Mouse (Mus musculus) kidney, embryonic 15.5 days (tissue): ENCODE measurements around the gene Unc5a. TPM values are rescaled to one million over a fixed set of nuclear protein-coding genes. Genes with fewer than 3 reads are reported as not detected.

Experiments used
- ATAC-seq: fragments of 200-750 bp; cut with Nextera tagmentation; replicated peaks from 2 replicates; pipeline ENCODE4 v1.8.0; 2017; ENCODE audit warnings: moderate TSS enrichment; ENCODE audit not compliant: low FRiP score
- H3K27ac ChIP-seq: fragments of 300-500 bp; sonication (generic); 2 replicates; pipeline ENCODE4 v1.5.1; 2015; ENCODE audit warnings: mild to moderate bottlenecking, inconsistent platforms
- H3K27me3 ChIP-seq: fragments of 300-500 bp; sonication (generic); 2 replicates; pipeline ENCODE4 v1.6.1; 2015; ENCODE audit warnings: inconsistent platforms
- H3K36me3 ChIP-seq: fragments of 300-500 bp; sonication (generic); 2 replicates; pipeline ENCODE4 v1.6.1; 2015; ENCODE audit warnings: inconsistent platforms
- H3K4me1 ChIP-seq: fragments of 300-500 bp; sonication (generic); 2 replicates; pipeline ENCODE4 v1.6.1; 2015; ENCODE audit warnings: inconsistent platforms
- H3K4me2 ChIP-seq: fragments of 300-500 bp; sonication (generic); 2 replicates; pipeline ENCODE4 v1.6.1; 2015; ENCODE audit warnings: moderate library complexity, mild to moderate bottlenecking, inconsistent platforms
- H3K4me3 ChIP-seq: fragments of 300-500 bp; sonication (generic); replicated peaks from 2 replicates; pipeline ENCODE4 v1.5.1; 2015; ENCODE audit warnings: mild to moderate bottlenecking, inconsistent platforms
- H3K9ac ChIP-seq: fragments of 300-500 bp; sonication (generic); 2 replicates; pipeline ENCODE4 v1.6.1; 2015; ENCODE audit warnings: mild to moderate bottlenecking, inconsistent platforms
- H3K9me3 ChIP-seq: fragments of 300-500 bp; sonication (generic); replicated peaks from 2 replicates; pipeline ENCODE4 v1.6.1; 2016; ENCODE audit warnings: inconsistent platforms
- WGBS: fragments of 180-500 bp; shearing (Covaris S2); methylation state at CpG from one replicate; pipeline ENCODE4 v1.1.7; 2015; ENCODE audit warnings: mixed read lengths; 5-methylcytosine and 5-hydroxymethylcytosine counted together
- polyA plus RNA-seq: library from polyadenylated mRNA; unstranded; fragments of >200 nt; fragmentation: Nextera tagmentation; extraction: Ambion mirVana; gene quantifications from 2 replicates; pipeline ENCODE4 v1.2.1, GENCODE M21; 2015

Gene Unc5a
- polyA plus RNA-seq, 1 experiment from 2014 or later: 2.7 TPM

- peaks cover 43% of the 10 kb centered on the region for H3K27me3 ChIP-seq
- 57% methylated on average over 2 of the region's 2 CpGs for WGBS
- H3K27ac ChIP-seq: no peak overlapping the region
Measured at GRCm38 (mm10) chr13:54983614-54984013, 34.4 kb downstream of the Unc5a start.

GRCm38 (mm10) chr13:54987405-54987804, 38.2 kb downstream of the Unc5a start:
- Histone ChIP-seq H3K4me1 (peaks cover 21% of the 10 kb centered on the region), H3K4me2 (no peak overlapping the region), H3K9me3 (no peaks in the 10 kb centered on the region), H3K36me3 (no peaks in the 10 kb centered on the region), H3K4me3 (no peak overlapping the region), H3K9ac (no peak overlapping the region), H3K27me3 (peaks cover 25% of the 10 kb centered on the region), H3K27ac (peak overlapping the region; percentile 49; the same call in 1 of the 2 replicates)
- no peak for ATAC-seq
- WGBS: 44% methylated on average over 9 of the region's 9 CpGs

More at GRCm38 (mm10) chr13:54983614-54984013, 34.4 kb downstream of the Unc5a start:
- peaks cover 16% of the 10 kb centered on the region for H3K4me1 ChIP-seq
- H3K4me2 ChIP-seq: no peak overlapping the region
- H3K9ac ChIP-seq: no peak overlapping the region
- no peak overlapping the region for H3K4me3 ChIP-seq
- no peaks in the 10 kb centered on the region for H3K36me3 ChIP-seq
- no peak for ATAC-seq
- H3K9me3 ChIP-seq: no peaks in the 10 kb centered on the region

GRCm38 (mm10) chr13:54988181-54988760, 39.1 kb downstream of the Unc5a start:
- no peak overlapping the region for H3K4me3 ChIP-seq
- H3K27me3 ChIP-seq: peaks cover 23% of the 10 kb centered on the region
- H3K9me3 ChIP-seq: no peaks in the 10 kb centered on the region
- H3K4me1 ChIP-seq: peaks cover 21% of the 10 kb centered on the region
- ATAC-seq: no peak
- 0 out of 2 replicates have a peak overlapping the region, but pooled peaks have one; percentile 1 for H3K27ac ChIP-seq
- 57% methylated on average over 7 of the region's 7 CpGs for WGBS
- no peaks in the 10 kb centered on the region for H3K36me3 ChIP-seq
- H3K4me2 ChIP-seq: no peak overlapping the region
- no peak overlapping the region for H3K9ac ChIP-seq

DNA sequence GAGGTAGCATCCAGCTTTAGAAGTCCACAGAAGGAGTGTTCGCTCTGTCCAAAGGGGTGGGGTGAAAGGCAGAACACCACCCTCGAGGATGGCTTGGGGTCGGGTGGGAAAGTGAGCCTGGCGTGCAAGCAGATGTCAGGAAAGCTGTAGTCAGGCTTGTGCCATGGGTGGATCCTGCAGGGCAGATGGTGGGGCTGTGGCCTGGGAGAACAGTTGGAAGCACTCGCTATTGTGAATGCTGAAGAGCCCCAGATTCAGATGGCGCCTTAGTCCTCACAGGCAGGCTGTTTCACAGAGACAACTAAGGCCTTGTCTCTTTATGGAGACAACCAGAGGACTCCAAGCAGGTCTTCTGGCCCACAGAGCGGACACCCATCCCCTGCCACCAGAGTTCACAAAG, 43.0 kb downstream of the Unc5a start:
- Histone ChIP-seq H3K36me3 (no peaks in the 10 kb centered on the region), H3K27ac (no peak overlapping the region), H3K27me3 (peaks cover 20% of the 10 kb centered on the region), H3K9me3 (no peaks in the 10 kb centered on the region), H3K4me3 (no peak overlapping the region), H3K4me2 (no peak overlapping the region), H3K9ac (no peak overlapping the region), H3K4me1 (peaks cover 29% of the 10 kb centered on the region)
- ATAC-seq: no peak
- 94% methylated on average over 7 of the region's 7 CpGs for WGBS

- ATAC-seq: no peak
Measured at GRCm38 (mm10) chr13:54994576-54994975, 45.4 kb downstream of the Unc5a start.

GRCm38 (mm10) chr13:54995161-54995560, 46.0 kb downstream of the Unc5a start:
- ATAC-seq: no peak
- H3K9ac ChIP-seq: no peak overlapping the region
- H3K36me3 ChIP-seq: no peaks in the 10 kb centered on the region
- no peaks in the 10 kb centered on the region for H3K9me3 ChIP-seq
- H3K4me1 ChIP-seq: 0 out of 2 replicates have a peak, but pooled peaks cover 13% of the 10 kb centered on the region
- no peak overlapping the region for H3K4me3 ChIP-seq
- no peak overlapping the region for H3K27ac ChIP-seq
- H3K4me2 ChIP-seq: no peak overlapping the region
- 73% methylated on average over 6 of the region's 6 CpGs for WGBS
- peaks cover 18% of the 10 kb centered on the region for H3K27me3 ChIP-seq

More at GRCm38 (mm10) chr13:54994576-54994975, 45.4 kb downstream of the Unc5a start:
- WGBS: 22% methylated on average over 4 of the region's 4 CpGs
- H3K27me3 ChIP-seq: peaks cover 18% of the 10 kb centered on the region
- no peaks in the 10 kb centered on the region for H3K36me3 ChIP-seq
- H3K9me3 ChIP-seq: no peaks in the 10 kb centered on the region
- H3K27ac ChIP-seq: no peak overlapping the region
- H3K4me3 ChIP-seq: no peak overlapping the region
- H3K4me2 ChIP-seq: no peak overlapping the region
- H3K4me1 ChIP-seq: 0 out of 2 replicates have a peak, but pooled peaks cover 13% of the 10 kb centered on the region
- no peak overlapping the region for H3K9ac ChIP-seq

DNA sequence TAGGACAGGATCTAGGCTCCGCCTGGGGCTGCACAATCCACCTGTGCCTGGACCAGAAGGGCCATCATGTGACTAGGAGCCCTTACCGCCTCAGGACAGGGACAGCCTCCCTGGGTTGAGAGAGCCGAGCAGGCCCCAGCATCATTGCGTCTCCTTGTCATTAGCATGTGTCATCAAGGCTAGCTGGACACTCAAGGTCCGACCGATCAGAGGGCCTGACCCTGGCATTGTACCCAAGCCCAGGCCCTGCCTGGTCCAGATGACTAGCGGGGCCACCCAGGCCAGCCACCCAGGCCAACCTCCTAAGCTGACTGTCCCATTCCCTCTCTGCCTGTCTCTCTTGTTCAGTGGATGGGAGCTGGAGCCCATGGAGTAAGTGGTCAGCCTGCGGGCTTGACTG, 48.4 kb downstream of the Unc5a start:
- H3K27ac ChIP-seq: no peak overlapping the region
- 85% methylated on average over 8 of the region's 8 CpGs for WGBS

DNA sequence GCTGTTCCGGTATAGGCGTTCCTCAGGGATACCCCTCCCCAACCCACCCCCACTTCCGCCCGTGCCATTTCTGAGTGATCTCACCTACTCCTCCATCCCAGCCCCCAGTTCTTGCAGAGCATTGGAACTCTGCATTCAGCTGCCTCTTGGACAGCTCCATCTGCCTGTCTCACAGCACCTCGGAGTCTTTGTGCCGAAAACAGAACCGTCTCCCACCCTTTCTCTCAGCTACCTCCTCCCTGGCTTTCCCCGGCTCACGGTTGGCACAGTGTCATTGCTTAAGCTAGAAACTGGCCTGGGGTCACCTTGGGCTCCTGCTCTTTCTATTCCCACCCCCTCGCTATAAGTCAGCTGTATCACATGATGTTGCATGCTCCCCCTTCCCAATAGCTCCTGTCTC, 51.2 kb downstream of the Unc5a start:
- Histone ChIP-seq H3K4me1 (peaks cover 12% of the 10 kb centered on the region), H3K9ac (no peak overlapping the region), H3K36me3 (no peaks in the 10 kb centered on the region), H3K4me3 (no peak overlapping the region), H3K27ac (no peak overlapping the region), H3K4me2 (no peak overlapping the region), H3K27me3 (no peaks in the 10 kb centered on the region), H3K9me3 (no peaks in the 10 kb centered on the region)
- 76% methylated on average over 10 of the region's 10 CpGs for WGBS
- no peak for ATAC-seq

More for the DNA sequence above, 48.4 kb downstream of the Unc5a start:
- H3K27me3 ChIP-seq: peaks cover 9% of the 10 kb centered on the region
- H3K4me2 ChIP-seq: no peak overlapping the region
- no peaks in the 10 kb centered on the region for H3K9me3 ChIP-seq
- 0 out of 2 replicates have a peak, but pooled peaks cover 13% of the 10 kb centered on the region for H3K4me1 ChIP-seq
- H3K9ac ChIP-seq: no peak overlapping the region
- no peaks in the 10 kb centered on the region for H3K36me3 ChIP-seq
- no peak overlapping the region for H3K4me3 ChIP-seq
- ATAC-seq: no peak

GRCm38 (mm10) chr13:55002090-55002489, 52.9 kb downstream of the Unc5a start:
- no peak overlapping the region for H3K27ac ChIP-seq
- no peaks in the 10 kb centered on the region for H3K9me3 ChIP-seq
- H3K36me3 ChIP-seq: no peaks in the 10 kb centered on the region
- 71% methylated on average over 10 of the region's 10 CpGs for WGBS
- ATAC-seq: no peak
- no peak overlapping the region for H3K4me2 ChIP-seq
- H3K4me1 ChIP-seq: peaks cover 19% of the 10 kb centered on the region
- no peak overlapping the region for H3K9ac ChIP-seq
- H3K27me3 ChIP-seq: 0 out of 2 replicates have a peak, but pooled peaks cover 5% of the 10 kb centered on the region
- no peak overlapping the region for H3K4me3 ChIP-seq

GRCm38 (mm10) chr13:55004646-55005045, 55.4 kb downstream of the Unc5a start:
- WGBS: 45% methylated on average over 11 of the region's 11 CpGs
- H3K4me3 ChIP-seq: no peak overlapping the region

GRCm38 (mm10) chr13:55005691-55006414, 56.6 kb downstream of the Unc5a start:
- 56% methylated on average over 31 of the region's 31 CpGs for WGBS
- Histone ChIP-seq H3K4me3 (no peak overlapping the region), H3K27ac (no peak overlapping the region), H3K9me3 (no peaks in the 10 kb centered on the region), H3K4me1 (peaks cover 19% of the 10 kb centered on the region), H3K27me3 (peaks cover 13% of the 10 kb centered on the region; the same call in 1 of the 2 replicates), H3K9ac (no peak overlapping the region), H3K36me3 (no peaks in the 10 kb centered on the region), H3K4me2 (no peak overlapping the region)
- ATAC-seq: no peak

More at GRCm38 (mm10) chr13:55004646-55005045, 55.4 kb downstream of the Unc5a start:
- Histone ChIP-seq H3K27me3 (0 out of 2 replicates have a peak, but pooled peaks cover 9% of the 10 kb centered on the region), H3K9me3 (no peaks in the 10 kb centered on the region), H3K4me2 (no peak overlapping the region), H3K27ac (no peak overlapping the region), H3K9ac (no peak overlapping the region), H3K4me1 (peaks cover 19% of the 10 kb centered on the region), H3K36me3 (no peaks in the 10 kb centered on the region)
- ATAC-seq: peak; percentile 22

DNA sequence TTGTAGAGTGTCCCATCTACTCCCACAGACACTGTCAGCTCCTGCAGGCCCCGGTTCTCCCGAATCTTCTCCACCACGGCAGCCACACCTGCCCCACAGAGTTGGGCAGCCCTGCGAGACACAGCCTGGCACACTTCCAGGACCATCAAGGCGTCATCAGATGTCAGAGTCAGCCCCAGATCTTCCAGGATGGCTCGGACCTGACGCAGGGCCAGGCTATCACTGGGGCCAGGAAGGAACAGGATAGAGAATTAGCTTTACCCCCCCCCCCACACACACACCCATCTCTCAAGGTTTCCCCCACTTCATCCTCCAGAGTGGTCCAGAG, 57.2 kb downstream of the Unc5a start:
- WGBS: 84% methylated on average over 7 of the region's 7 CpGs
- Histone ChIP-seq H3K9ac (no peak overlapping the region), H3K27me3 (peaks cover 16% of the 10 kb centered on the region; the same call in 1 of the 2 replicates), H3K9me3 (no peaks in the 10 kb centered on the region), H3K4me1 (peaks cover 19% of the 10 kb centered on the region), H3K4me2 (no peak overlapping the region), H3K27ac (no peak overlapping the region), H3K36me3 (no peaks in the 10 kb centered on the region), H3K4me3 (no peak overlapping the region)
- ATAC-seq: no peak
